Mouse (Mus musculus) C2C12 (cell line): ENCODE data around the gene Col16a1.

Experiments used
- CEBPB ChIP-seq: IDR thresholded peaks from one replicate; pipeline ENCODE4 v1.6.1; 2011; ENCODE audit warnings: low read depth, mild to moderate bottlenecking, control low read depth, moderate library complexity
- CTCF ChIP-seq: IDR thresholded peaks from one replicate; pipeline ENCODE4 v1.5.1; 2011; ENCODE audit not compliant: control insufficient read depth, insufficient read depth, insufficient read length
- FOSL1 ChIP-seq: IDR thresholded peaks from one replicate; pipeline ENCODE4 v1.8.0; 2011; ENCODE audit warnings: mild to moderate bottlenecking, low read length; ENCODE audit not compliant: poor library complexity, insufficient read depth, severe bottlenecking
- MAX ChIP-seq: IDR thresholded peaks from one replicate; pipeline ENCODE4 v1.6.1; 2011; ENCODE audit warnings: mild to moderate bottlenecking, control low read depth
- MYOD1 ChIP-seq: IDR thresholded peaks from one replicate; pipeline ENCODE4 v1.6.1; 2011; ENCODE audit warnings: low read depth; ENCODE audit not compliant: control insufficient read depth, insufficient read length
- MYOG ChIP-seq: IDR thresholded peaks from one replicate; pipeline ENCODE4 v1.6.1; 2011; ENCODE audit not compliant: control insufficient read depth, insufficient read length; ENCODE audit errors: extremely low read depth
- USF1 ChIP-seq: IDR thresholded peaks from one replicate; pipeline ENCODE4 v1.6.1; 2011; ENCODE audit warnings: low read depth, mild to moderate bottlenecking, control low read depth, moderate library complexity

- no peak for TF ChIP-seq CTCF
- TF ChIP-seq USF1 = no peak
- no peak for TF ChIP-seq MYOD1
- no peak for TF ChIP-seq MAX
- no peak for TF ChIP-seq MYOG
- peak; percentile 72 for TF ChIP-seq CEBPB
- TF ChIP-seq FOSL1 = no peak
These were observed 59.9 kb downstream of the Col16a1 start for GRCm38 (mm10) chr4:130107444-130108131.
